Mouse (Mus musculus): ENCODE results near the gene BC037034. TPM values are rescaled to one million over a fixed set of nuclear protein-coding genes. Genes with fewer than 3 reads are reported as not detected.

Gene BC037034
- 72.1 and 73.9 TPM in 2 replicates for polyA plus RNA-seq (2012; rRNA removed)

GRCm38 (mm10) chr5:138263260-138264206, at the start of gene BC037034:
Gene BC037034 (minus strand): TSS chr5:138264033.

GRCm38 (mm10) chr5:138279585-138280424, 16.0 kb upstream of the BC037034 start, which contains the start of the genes Gm43720, Gpc2 and Stag3:
Gene Gm43720 (minus strand): TSS chr5:138279958.
Gene Gpc2 (minus strand): TSS chr5:138280005.
Gene Stag3 (plus strand): TSS chr5:138280240.

GRCm38 (mm10) chr5:138272409-138272923, 8.6 kb upstream of the BC037034 start, which contains the start of gene Gal3st4:
Gene Gal3st4 (minus strand): TSS chr5:138272840.

GRCm38 (mm10) chr5:138255353-138256093, 8.3 kb downstream of the BC037034 start, which contains the start of gene Lamtor4:
Gene Lamtor4 (plus strand): TSS chr5:138255482.

GRCm38 (mm10) chr5:138225700-138226099, 38.1 kb downstream of the BC037034 start, which contains the start of gene Nxpe5:
Gene Nxpe5 (plus strand): TSS chr5:138225898.

Other genes with a start within 250 kb of the BC037034 start
- gene Smok3a, start 242.8 kb downstream of the BC037034 start, polyA plus RNA-seq (2012; rRNA removed), result not detected in 2 replicates
- gene Smok3b, start 242.6 kb downstream of the BC037034 start, polyA plus RNA-seq (2012; rRNA removed), result not detected in 2 replicates
- not detected in 2 replicates for gene Smok3c, start 210.8 kb downstream of the BC037034 start, polyA plus RNA-seq (2012; rRNA removed)
- 16.0 and 21.4 TPM in 2 replicates for gene Zkscan1, start 178.9 kb downstream of the BC037034 start, polyA plus RNA-seq (2012; rRNA removed)
- gene Zscan21, start 147.1 kb downstream of the BC037034 start, polyA plus RNA-seq (2012; rRNA removed), result 60.7 and 72.1 TPM in 2 replicates
- gene Zfp113, start 108.3 kb downstream of the BC037034 start, polyA plus RNA-seq (2012; rRNA removed), result 15.0 and 20.4 TPM in 2 replicates
- gene Cops6, start 103.0 kb downstream of the BC037034 start, polyA plus RNA-seq (2012; rRNA removed), result 98.2 and 167 TPM in 2 replicates
- 50.7 and 67.8 TPM in 2 replicates for gene Ap4m1, start 92.0 kb downstream of the BC037034 start, polyA plus RNA-seq (2012; rRNA removed)
- gene Mcm7, start 91.6 kb downstream of the BC037034 start, polyA plus RNA-seq (2012; rRNA removed), result 257 and 285 TPM in 2 replicates
- gene Taf6, start 76.6 kb downstream of the BC037034 start, polyA plus RNA-seq (2012; rRNA removed), result 79.7 and 99.7 TPM in 2 replicates
- 53.3 and 94.0 TPM in 2 replicates for gene Cnpy4, start 76.5 kb downstream of the BC037034 start, polyA plus RNA-seq (2012; rRNA removed)
- gene Mblac1, start 69.7 kb downstream of the BC037034 start, polyA plus RNA-seq (2012; rRNA removed), result 7.2 and 12.9 TPM in 2 replicates
- gene Nxpe5, start 38.1 kb downstream of the BC037034 start, polyA plus RNA-seq (2012; rRNA removed), result not detected in 2 replicates
- 73.2 and 79.4 TPM in 2 replicates for gene Lamtor4, start 8.6 kb downstream of the BC037034 start, polyA plus RNA-seq (2012; rRNA removed)
- gene Gal3st4, start 8.8 kb upstream of the BC037034 start, polyA plus RNA-seq (2012; rRNA removed), result 1.7 and 2.7 TPM in 2 replicates
- gene Gm43720, start 15.9 kb upstream of the BC037034 start, polyA plus RNA-seq (2012; rRNA removed), result 0.26 and 0.72 TPM in 2 replicates
- gene Gpc2, start 16.0 kb upstream of the BC037034 start, polyA plus RNA-seq (2012; rRNA removed), result 304 and 321 TPM in 2 replicates
- 6.9 and 11.9 TPM in 2 replicates for gene Stag3, start 16.2 kb upstream of the BC037034 start, polyA plus RNA-seq (2012; rRNA removed)
- 0.08 and 0.09 TPM in 2 replicates for gene Pvrig, start 77.9 kb upstream of the BC037034 start, polyA plus RNA-seq (2012; rRNA removed)
- 26.5 and 34.9 TPM in 2 replicates for gene Zfp157, start 177.4 kb upstream of the BC037034 start, polyA plus RNA-seq (2012; rRNA removed)

Measured in central nervous system, embryonic 11.5 days (tissue).